Mouse (Mus musculus) small intestine, adult 2 months (tissue): ENCODE measurements around the gene Lmtk2.

ENCODE experiments used
- CTCF ChIP-seq: fragments of 200-500 bp; IDR thresholded peaks from 2 replicates; pipeline ENCODE4 v1.5.1; 2012; ENCODE audit warnings: low read depth, mild to moderate bottlenecking, control low read depth, inconsistent platforms, low read length, moderate library complexity, mixed read lengths; ENCODE audit not compliant: insufficient replicate concordance, insufficient read length; ENCODE audit errors: extremely low read depth
- POLR2A ChIP-seq: fragments of 200-500 bp; IDR thresholded peaks from 2 replicates; pipeline ENCODE4 v1.6.1; 2012; ENCODE audit warnings: low read depth, mild to moderate bottlenecking, control low read depth, inconsistent platforms, low read length, moderate library complexity

- TF ChIP-seq CTCF, result no peak
- no peak for TF ChIP-seq POLR2A
Observed at GRCm38 (mm10) chr5:144143531-144143930, 43.3 kb downstream of the Lmtk2 start.
